Mouse (Mus musculus): ENCODE measurements around the gene Gng13. TPM values are rescaled to one million over a fixed set of nuclear protein-coding genes. Genes with fewer than 3 reads are reported as not detected.

Gng13 gene
- total RNA-seq, 2 experiments from 2014 or later = not detected

Small RNAs within 50 kb of the gene (microRNA-seq; reads per million reads assigned to microRNA genes)
- 0 reads per million in 2 experiments for gene Gm25083

Other genes with a start within 250 kb of the Gng13 start
- gene Sstr5, start 219.9 kb upstream of the Gng13 start, total RNA-seq (2021) = not detected
- gene Sox8, start 146.5 kb upstream of the Gng13 start, total RNA-seq (2021) = 10 to 100 TPM; 15.2 to 20.2 TPM
- 10 to 100 TPM; 11.5 to 14.5 TPM for gene Lmf1, start 138.1 kb upstream of the Gng13 start, total RNA-seq (2021)
- 1 to 10 TPM; 3.2 to 4.3 TPM for gene Chtf18, start 10.2 kb downstream of the Gng13 start, total RNA-seq (2021)
- 1 to 10 TPM; 3.8 to 5.6 TPM for gene Rpusd1, start 10.5 kb downstream of the Gng13 start, total RNA-seq (2021)
- gene Mslnl, start 18.9 kb downstream of the Gng13 start, total RNA-seq (2021) = not detected
- under 1 TPM; 0.65 to 0.80 TPM for gene Msln, start 37.2 kb downstream of the Gng13 start, total RNA-seq (2021)
- 10 to 100 TPM; 24.3 to 28.4 TPM for gene Narfl, start 56.6 kb downstream of the Gng13 start, total RNA-seq (2021)
- 10 to 100 TPM; 16.8 to 22.2 TPM for gene Haghl, start 68.5 kb downstream of the Gng13 start, total RNA-seq (2021)
- not detected for gene Ccdc78, start 69.4 kb downstream of the Gng13 start, total RNA-seq (2021)
- 10 to 100 TPM; 38.3 to 39.4 TPM for gene Fam173a, start 75.7 kb downstream of the Gng13 start, total RNA-seq (2021)
- not detected for gene AC134908.4, start 78.5 kb downstream of the Gng13 start, total RNA-seq (2021)
- 10 to 100 TPM; 51.5 to 57.4 TPM for gene Metrn, start 80.0 kb downstream of the Gng13 start, total RNA-seq (2021)
- gene Fbxl16, start 91.9 kb downstream of the Gng13 start, total RNA-seq (2021) = 1 to 10 TPM; 2.1 to 2.3 TPM
- gene Wdr24, start 106.5 kb downstream of the Gng13 start, total RNA-seq (2021) = 10 to 100 TPM in 1 of 2 experiments, 1 to 10 TPM in 1; 10.0 to 10.8 TPM
- gene Jmjd8, start 111.7 kb downstream of the Gng13 start, total RNA-seq (2021) = 10 to 100 TPM; 22.1 to 25.8 TPM
- gene Stub1, start 116.2 kb downstream of the Gng13 start, total RNA-seq (2021) = 10 to 100 TPM; 95.7 to 99.9 TPM
- 10 to 100 TPM in 1 of 2 experiments, 1 to 10 TPM in 1; 9.8 to 10.9 TPM for gene Rhbdl1, start 120.1 kb downstream of the Gng13 start, total RNA-seq (2021)
- gene Gm20683, start 124.6 kb downstream of the Gng13 start, total RNA-seq (2021) = 1 to 10 TPM; 5.8 to 7.3 TPM
- gene Rhot2, start 127.7 kb downstream of the Gng13 start, total RNA-seq (2021) = 10 to 100 TPM; 36.8 TPM
- 1 to 10 TPM; 3.3 to 5.2 TPM for gene Wdr90, start 144.3 kb downstream of the Gng13 start, total RNA-seq (2021)
- 10 to 100 TPM; 57.9 to 61.8 TPM for gene Mcrip2, start 151.6 kb downstream of the Gng13 start, total RNA-seq (2021)
- 10 to 100 TPM; 20.7 to 23.1 TPM for gene Mettl26, start 157.9 kb downstream of the Gng13 start, total RNA-seq (2021)
- gene Wfikkn1, start 163.7 kb downstream of the Gng13 start, total RNA-seq (2021) = 1 to 10 TPM in 1 of 2 experiments, under 1 TPM in 1; 0.78 to 1.1 TPM
- gene Rab40c, start 202.6 kb downstream of the Gng13 start, total RNA-seq (2021) = 10 to 100 TPM in 1 of 2 experiments, 1 to 10 TPM in 1; 9.3 to 12.6 TPM
- 10 to 100 TPM; 38.4 to 39.1 TPM for gene Pigq, start 227.8 kb downstream of the Gng13 start, total RNA-seq (2021)
- not detected for gene Nhlrc4, start 227.8 kb downstream of the Gng13 start, total RNA-seq (2021)
- gene A930017K11Rik, start 235.4 kb downstream of the Gng13 start, total RNA-seq (2021) = not detected